Mouse (Mus musculus) erythroblast, embryonic 14.5 days (primary cell): Measurements from ENCODE around the gene Spef1.

Experiments used
- GATA1 ChIP-seq: IDR thresholded peaks from 2 replicates; pipeline ENCODE4 v1.6.1; 2012; ENCODE audit warnings: low read length, inconsistent platforms, mixed read lengths
- TAL1 ChIP-seq: IDR thresholded peaks from 3 replicates; pipeline ENCODE4 v1.6.1; 2012; ENCODE audit warnings: low read length, inconsistent platforms, mixed read lengths

DNA sequence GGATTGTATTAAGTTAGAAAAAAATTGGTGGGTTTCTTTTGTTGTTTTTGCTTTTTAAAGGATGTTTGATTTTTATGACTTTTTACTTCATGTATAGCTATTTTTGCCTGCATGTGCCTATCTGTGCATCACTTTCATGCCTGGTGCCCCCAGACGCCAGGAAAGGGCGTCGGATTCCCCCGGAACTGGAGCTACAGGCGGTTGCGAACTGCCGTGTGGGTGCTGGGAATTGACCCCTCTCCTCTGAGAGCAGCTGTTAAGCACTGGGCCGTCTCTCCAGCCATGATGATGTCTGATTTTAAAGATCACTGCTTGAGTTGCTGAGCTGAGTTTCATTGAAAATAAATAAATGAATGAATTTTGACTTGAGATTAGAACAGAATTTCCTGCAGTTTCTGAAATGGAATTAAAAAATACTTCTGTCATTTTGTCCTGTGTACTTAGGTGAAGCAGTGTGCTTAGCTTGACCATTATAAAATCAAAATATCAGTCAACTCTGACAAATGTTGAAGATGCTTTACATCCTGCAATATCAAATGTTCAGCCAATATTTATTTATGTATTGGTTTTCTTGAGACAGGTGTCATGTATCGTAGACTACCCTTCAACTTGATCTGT is 54.0 kb downstream of the Spef1 start, which contains the start of gene Gm11037:
- TF ChIP-seq GATA1 (no peak), TAL1 (no peak)
